Mouse (Mus musculus): ENCODE data around the gene Fam53b. TPM values are rescaled to one million over a fixed set of nuclear protein-coding genes. Genes with fewer than 3 reads are reported as not detected.

Fam53b gene
- polyA plus RNA-seq, 1 experiment, result 66.9 TPM

DNA sequence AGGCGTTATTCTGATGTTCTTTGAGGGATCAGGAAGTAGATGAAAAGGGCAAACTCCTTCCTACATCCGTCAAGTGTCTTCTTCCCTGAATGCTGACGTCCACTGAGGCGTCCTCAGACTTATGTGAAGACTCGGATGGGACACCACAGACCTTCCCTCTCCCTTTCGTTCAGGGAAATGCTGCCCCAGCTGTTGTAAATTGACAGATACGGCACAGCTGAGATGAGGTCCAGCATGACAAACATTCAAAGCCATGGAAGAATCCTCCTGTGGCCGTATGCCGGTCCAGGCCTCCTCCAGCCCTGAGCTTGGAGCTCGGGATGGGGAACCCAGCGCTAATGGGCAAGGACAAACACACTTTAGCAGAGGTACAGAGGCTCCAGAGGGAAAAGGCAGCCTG, 64.2 kb downstream of the Fam53b start:
- TF ChIP-seq GATA1 (IDR thresholded peaks at IDR 0.05; ENCODE audit: low read length), result no peak

DNA sequence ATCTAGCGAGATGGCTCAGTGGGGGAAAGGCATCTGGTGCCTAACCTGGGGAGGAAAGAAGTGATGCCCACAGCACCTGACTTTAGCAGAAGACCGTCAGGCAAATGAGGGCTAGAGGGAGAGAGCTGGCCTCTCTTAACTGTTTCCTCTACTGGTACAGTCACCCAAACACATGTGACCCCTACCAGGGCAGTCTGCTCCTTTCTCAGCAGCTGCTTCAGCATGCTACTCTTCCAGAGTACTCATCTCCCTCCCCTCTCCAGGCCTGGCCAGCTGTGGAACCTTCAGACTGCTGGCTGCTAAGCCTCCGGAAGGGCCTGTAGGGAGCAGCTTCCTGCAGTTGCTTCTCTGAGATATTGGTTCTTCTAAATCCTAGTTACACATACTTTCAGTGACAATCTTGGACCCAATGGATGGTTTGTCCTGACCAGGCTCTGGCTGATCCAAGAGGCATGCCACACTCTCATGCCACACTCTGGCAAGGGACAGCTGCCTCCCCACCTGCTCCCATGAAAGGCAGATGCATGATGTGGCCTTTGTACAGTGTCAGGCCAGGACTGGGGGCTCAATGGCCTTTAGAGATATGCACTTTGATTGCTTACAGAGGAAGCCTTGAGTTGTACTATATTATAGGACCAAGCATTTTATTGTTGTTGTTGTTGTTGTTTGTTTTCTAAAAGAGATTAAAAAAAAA, 65.5 kb downstream of the Fam53b start:
- no peak for TF ChIP-seq GATA1 (IDR thresholded peaks at IDR 0.05; ENCODE audit: low read length)

DNA sequence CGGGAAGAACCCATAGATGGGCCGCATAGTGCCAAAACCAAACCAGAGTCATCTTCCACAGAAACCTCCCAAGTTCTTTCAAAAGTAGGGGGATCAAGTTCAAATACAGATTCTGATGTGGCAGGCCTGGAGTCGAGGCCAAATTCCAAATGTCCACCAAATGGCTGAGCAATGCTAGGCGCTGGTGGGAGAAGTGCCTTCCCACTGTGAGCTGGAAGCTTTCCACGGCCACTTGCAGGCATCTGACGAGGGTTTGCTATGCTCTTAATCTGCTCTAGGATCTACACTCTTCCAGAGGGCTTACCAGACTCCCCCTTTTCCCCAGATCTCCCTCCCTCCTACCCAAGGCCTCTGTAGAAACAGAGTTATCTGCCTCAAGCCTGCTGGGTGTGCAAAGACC, 66.6 kb downstream of the Fam53b start:
- TF ChIP-seq GATA1 (IDR thresholded peaks at IDR 0.05; ENCODE audit: low read length), result no peak

DNA sequence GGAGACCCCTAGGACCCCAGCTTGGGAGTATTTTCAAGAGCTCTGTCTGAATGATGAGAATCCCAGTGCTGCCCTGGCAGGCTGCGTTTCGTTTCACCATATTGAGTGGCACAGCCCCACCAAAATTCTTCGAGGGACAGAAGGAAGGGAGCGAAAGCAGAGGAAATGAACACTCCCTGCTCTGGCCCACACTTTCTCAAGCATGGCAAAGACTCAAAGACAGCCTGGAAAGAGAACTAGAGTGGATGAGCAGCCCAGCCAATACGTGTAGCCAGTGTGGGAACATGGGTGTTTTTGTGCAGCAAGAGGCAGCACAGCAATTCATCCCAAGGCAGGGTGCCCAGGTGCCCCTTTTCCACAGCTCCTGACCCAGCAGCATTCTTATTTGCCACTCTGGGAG, 70.8 kb downstream of the Fam53b start:
- TF ChIP-seq GATA1 (IDR thresholded peaks at IDR 0.05; ENCODE audit: low read length), result no peak

DNA sequence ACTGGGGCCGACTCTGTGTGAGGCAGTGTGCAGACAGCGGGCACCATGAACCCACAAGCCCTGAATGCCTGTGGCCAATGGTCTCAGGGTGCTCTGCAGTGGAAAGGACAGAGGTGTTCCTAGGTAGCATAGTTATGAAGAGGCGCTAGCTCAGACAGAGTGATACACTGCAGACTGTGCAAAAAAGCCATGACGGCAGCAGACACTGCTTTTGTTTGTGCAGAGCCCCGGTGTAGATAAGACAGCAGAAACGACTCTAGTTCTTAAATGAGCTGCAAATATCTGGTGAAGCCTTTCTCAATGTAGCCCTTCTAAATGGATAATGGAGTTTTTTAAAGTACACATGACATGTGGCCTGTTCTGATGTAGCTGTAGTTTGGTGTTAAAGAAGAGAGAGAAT, 73.9 kb downstream of the Fam53b start:
- TF ChIP-seq GATA1 (IDR thresholded peaks at IDR 0.05; ENCODE audit: low read length), result no peak

DNA sequence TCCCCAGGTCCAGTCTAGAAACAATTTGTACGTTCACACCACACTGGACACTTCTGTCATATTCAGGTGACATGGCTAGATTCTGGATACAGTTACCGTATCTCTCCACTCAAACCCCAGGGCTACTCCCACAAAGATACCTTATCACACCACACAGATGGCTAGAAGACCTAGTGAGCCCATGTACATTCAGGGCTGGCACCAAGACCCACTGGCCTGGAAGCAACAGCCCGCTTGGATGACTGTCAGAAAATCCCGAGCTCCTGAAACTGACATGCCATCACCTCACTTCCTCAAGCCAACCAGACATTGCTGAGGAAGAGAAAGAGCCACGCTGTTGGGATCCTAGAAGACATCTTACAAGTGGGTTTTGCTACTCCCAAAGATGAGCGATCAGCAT, 74.8 kb downstream of the Fam53b start:
- TF ChIP-seq GATA1 (IDR thresholded peaks at IDR 0.05; ENCODE audit: low read length), result peak; percentile 81

DNA sequence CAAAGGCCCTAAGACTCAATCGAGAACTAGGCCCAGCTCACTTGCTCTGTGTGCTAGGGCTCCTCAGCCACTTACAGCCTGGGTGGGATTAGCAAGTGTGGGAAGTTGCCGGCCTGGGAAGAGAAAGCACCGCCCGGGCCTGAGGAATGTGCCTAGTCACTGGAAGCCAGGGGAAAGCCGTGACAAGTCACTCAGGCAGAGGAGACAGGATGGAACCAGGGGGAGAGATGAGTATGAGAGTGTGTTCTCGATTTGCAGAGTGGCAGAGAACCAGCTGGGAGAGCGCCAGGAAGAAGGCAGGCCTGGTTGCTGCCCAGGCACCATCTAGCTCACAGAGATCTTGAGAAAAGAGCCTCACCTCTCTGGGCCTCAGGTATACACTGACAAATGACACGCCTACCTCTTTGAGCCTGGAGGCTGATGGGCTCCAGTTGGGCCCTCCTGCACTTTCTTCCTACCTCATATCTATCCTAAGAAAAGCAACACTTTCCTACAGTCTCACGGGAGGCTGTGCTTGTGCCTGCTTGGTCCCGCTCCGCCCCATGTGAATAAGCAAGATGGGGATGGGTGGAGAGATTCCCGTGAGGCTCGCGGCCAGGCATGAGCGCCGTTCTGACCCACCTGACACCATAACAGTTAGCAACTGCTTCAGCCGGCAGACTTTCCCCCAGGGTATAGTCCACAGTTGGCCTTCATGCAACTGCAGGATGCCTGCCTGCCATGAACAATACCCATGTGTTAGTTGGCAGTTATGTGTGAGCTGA, 77.4 kb downstream of the Fam53b start:
- TF ChIP-seq GATA1 (IDR thresholded peaks at IDR 0.05; ENCODE audit: low read length), result no peak

DNA sequence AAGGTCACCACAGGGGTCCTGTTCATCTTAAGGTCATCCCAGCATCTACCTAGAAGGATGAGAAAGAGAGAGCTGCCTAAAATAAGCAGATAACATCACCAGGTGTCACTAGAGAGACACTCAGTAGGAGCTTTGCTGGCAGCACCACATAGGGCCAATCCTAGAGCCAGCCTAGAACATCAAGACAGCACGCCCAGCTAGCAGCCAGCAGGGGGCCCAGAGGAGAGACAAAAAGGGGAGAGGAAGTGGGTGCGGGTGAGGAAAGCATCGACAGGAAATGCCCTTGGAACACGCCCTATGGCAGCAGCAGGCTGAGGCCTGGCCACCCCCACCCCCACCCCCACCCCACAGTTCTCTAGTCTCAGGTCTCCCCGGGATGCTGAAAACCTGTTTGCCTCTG, 78.5 kb downstream of the Fam53b start:
- no peak for TF ChIP-seq GATA1 (IDR thresholded peaks at IDR 0.05; ENCODE audit: low read length)

DNA sequence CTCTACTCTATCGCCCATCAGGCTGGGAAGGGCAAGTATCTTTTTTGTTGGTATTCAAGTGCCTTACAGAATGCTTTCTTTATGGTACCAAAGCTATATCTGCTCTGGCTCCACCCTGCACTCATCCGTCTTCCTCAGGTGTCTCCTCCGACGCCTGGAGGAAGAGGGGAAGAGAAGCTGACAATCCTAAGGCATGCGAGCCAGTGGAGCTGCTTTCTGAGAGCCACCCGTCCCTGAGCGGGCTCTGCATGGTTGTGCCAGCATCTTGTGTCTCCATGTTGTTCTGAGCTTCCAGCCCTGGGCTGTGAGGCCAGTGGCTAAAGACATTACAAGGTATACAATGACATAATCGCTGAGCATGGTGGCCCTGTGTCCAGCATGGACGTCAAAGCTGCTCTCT, 79.5 kb downstream of the Fam53b start:
- no peak for TF ChIP-seq GATA1 (IDR thresholded peaks at IDR 0.05; ENCODE audit: low read length)

DNA sequence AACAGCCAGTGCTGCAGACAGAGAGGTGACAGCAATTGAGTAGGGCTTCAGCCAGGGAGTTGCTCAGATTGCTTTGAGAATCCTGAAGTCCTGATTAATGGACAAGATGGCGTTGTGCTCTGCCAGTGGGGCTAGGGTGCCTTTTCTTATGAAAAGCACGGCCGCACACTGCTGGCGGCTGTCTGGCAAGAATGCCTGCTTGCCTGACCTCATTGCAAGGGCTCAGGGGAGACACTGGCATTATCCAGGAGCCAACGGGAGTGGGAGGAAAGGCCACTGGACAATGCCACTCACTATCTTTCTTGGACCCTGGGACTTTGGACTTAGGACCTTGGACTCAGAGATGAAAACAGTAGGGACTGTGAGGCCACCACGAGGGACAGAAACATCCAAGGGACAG, 80.2 kb downstream of the Fam53b start:
- no peak for TF ChIP-seq GATA1 (IDR thresholded peaks at IDR 0.05; ENCODE audit: low read length)

DNA sequence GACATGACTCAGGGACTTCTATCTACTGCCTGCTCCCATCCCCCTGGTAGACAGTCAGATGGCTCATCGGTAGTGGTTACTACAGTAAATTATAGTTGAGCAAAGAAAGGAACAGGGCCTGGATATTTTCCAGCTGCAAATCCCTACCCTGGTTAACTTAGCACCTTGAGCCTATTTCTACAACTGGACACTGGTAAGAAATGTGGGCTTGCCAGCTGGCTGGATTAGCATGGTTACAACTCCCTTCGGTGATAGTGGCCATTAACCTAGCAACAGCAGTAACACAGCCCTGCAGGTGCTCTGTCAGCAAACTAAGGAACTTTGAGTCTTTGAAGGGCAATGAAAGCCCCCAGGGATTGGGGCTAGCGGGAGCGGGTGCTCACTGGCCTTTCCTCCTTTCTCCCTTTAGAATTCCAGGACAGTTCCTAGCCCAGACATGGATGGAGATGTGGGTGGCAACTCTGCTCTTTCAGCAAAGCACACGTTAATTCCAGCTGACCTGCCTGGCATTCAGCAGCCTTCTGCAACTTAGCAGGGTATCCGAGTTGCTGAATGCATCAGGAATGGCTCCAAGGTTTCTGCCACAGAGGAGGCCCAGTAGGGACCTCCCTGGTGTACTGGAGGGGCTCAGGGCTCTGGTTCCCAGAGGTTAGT, 81.4 kb downstream of the Fam53b start:
- no peak for TF ChIP-seq GATA1 (IDR thresholded peaks at IDR 0.05; ENCODE audit: low read length)

DNA sequence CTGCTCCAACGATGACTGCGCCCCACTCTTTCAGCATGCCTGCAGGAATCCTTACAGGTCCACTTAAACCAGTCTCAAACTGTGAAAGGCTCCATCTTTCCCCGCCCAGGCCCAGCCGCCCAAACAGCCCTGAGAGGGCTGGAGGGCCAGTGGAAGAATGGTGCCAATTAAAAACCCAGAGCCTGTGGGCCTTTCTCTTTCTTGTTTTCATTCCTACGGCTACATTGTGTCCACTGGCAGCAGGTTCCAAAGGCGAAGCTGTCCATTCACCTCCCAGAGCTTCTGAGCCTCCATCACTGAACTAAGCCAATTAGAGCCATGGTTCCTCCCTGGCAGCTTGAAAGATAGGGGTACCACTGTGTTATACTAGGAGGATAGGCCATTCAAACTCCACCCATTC, 82.1 kb downstream of the Fam53b start:
- TF ChIP-seq GATA1 (IDR thresholded peaks at IDR 0.05; ENCODE audit: low read length), result no peak

DNA sequence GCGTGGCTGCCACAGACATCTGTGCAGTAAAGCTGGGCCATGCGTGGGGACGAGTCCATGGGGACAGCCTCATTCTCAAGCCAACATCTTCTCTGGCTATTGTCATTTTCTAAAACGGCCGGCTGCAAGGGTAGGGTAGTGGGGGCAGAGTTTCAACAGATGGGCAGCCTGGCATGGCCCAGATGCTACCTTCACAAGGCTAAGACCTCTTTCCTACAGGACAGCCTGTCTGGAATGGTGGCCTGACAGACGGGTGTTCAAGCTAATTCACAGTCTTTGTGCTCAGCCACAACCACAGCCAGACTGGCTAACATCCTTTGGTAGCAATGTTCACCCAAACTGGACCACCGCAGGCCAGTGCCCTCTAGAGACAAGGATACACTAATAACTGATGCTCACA, 83.2 kb downstream of the Fam53b start:
- no peak for TF ChIP-seq GATA1 (IDR thresholded peaks at IDR 0.05; ENCODE audit: low read length)

DNA sequence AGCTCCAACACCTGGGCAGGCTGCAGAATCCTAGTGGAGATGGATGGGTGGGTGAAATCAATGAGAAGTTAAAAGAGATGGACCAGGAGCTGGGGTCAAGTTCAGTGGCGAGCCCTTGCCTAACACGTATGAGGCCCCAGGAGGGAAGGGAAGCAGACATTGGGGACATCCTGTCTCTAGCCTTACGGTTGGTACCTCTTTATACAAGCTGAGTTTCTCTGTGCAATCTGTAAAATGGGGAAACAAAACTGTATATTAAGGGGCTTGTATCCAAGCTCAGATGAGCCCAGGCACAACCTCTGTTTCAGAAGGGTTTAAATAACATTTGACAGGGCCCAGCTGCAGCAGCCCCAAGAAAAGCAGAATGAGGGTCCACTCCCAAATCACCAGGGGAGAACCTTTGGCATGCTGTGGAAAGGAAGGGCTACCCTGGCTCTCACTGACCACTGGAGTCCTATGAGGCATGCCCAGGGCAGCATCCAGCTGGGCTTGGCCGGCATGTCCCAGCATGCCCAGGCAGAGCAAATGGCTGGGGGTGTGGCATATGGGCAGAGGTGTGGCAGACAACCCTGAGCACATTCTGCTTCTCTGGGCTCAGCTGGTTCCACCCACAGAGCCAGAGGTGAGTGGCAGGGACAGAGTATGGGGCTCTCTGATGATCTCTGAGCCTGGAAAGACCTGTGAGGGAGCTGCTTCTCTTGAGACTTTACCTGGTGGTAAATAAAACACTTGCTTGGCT, 84.4 kb downstream of the Fam53b start:
- no peak for TF ChIP-seq GATA1 (IDR thresholded peaks at IDR 0.05; ENCODE audit: low read length)

DNA sequence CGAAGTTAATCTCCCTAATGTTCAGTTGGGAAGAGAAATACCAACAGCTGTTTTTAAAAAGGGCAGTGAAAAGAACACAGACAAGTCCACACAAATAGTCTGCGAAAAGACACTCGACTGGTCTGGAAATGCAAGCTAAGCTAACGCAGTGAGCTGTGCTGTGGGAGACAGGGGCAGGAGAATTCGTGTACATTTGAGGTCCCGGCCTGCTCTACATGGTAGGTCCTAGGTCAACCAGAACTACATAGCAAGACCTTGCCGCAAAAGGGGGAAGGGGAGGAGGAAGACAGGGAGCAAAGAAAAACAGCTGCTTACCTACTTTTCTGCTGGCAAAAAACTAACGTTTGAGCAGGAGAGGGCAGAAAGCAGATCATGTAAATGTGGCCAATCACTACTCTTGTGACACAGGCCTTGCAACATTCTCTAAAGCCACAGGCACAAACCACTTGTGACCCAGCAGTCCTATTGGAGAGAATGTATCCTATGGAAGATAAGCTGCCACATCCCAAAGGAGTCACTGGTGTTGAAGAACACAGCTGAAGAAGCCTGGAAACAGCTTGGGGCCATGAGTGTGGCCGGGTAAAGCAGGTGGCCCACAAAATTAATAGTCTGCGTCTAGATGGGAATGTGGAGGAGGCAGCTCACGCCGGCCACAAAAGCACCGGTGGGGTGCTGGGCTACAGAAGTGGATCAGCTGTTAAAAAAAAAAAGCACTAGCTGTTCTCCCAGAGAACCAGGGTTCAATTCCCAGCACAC, 87.4 kb downstream of the Fam53b start:
- no peak for TF ChIP-seq GATA1 (IDR thresholded peaks at IDR 0.05; ENCODE audit: low read length)

All from G1E-ER4 (cell line).